Mouse (Mus musculus) heart, adult 2 months (tissue): Measurements from ENCODE around the gene Ncln. TPM values are rescaled to one million over a fixed set of nuclear protein-coding genes. Genes with fewer than 3 reads are reported as not detected.

ENCODE experiments used
- DNase-seq, 2 experiments: peaks; one replicate each; pipeline ENCODE4 v3.0.0; 2021
- H3K27ac ChIP-seq: fragments of 200-600 bp; 2 replicates; pipeline ENCODE4 v1.8.1; 2022
- H3K27me3 ChIP-seq: fragments of 200-500 bp; 2 replicates; pipeline ENCODE4 v1.6.1; 2012; ENCODE audit warnings: mild to moderate bottlenecking, low read length, inconsistent platforms, mixed read lengths; ENCODE audit not compliant: control insufficient read depth, insufficient read depth
- H3K36me3 ChIP-seq: fragments of 200-500 bp; 2 replicates; pipeline ENCODE4 v1.6.1; 2012; ENCODE audit warnings: low read length, inconsistent platforms; ENCODE audit not compliant: control insufficient read depth, insufficient read depth
- H3K4me1 ChIP-seq: fragments of 200-500 bp; 2 replicates; pipeline ENCODE4 v1.6.1; 2011; ENCODE audit warnings: low read length; ENCODE audit not compliant: control insufficient read depth, insufficient read depth
- H3K4me3 ChIP-seq: fragments of 200-600 bp; 2 replicates; pipeline ENCODE4 v1.8.1; 2022
- H3K79me2 ChIP-seq: fragments of 200-500 bp; replicated peaks from 2 replicates; pipeline ENCODE4 v1.6.1; 2012; ENCODE audit warnings: mild to moderate bottlenecking, inconsistent platforms, low read length, moderate library complexity, mixed read lengths; ENCODE audit not compliant: control insufficient read depth, insufficient read depth
- H3K9ac ChIP-seq: fragments of 200-500 bp; 2 replicates; pipeline ENCODE4 v1.6.1; 2012; ENCODE audit warnings: low read depth, mild to moderate bottlenecking, control low read depth, inconsistent platforms, low read length, mixed read lengths
- CTCF ChIP-seq: fragments of 200-600 bp; IDR thresholded peaks from 2 replicates; pipeline ENCODE4 v1.8.1; 2022; ENCODE audit warnings: antibody characterized with exemption, mild to moderate bottlenecking, moderate library complexity
- EP300 ChIP-seq: fragments of 200-500 bp; IDR thresholded peaks from 2 replicates; pipeline ENCODE4 v1.6.1; 2011; ENCODE audit warnings: low read depth, low read length, control low read depth; ENCODE audit not compliant: insufficient read depth
- POLR2A ChIP-seq: fragments of 200-500 bp; IDR thresholded peaks from 2 replicates; pipeline ENCODE4 v1.6.1; 2011; ENCODE audit warnings: mild to moderate bottlenecking, low read depth, low read length, control low read depth; ENCODE audit not compliant: insufficient read depth
- WGBS: fragments of 180-500 bp; shearing (Covaris S2); methylation state at CpG from one replicate; pipeline ENCODE4 v1.1.7; 2018; 5-methylcytosine and 5-hydroxymethylcytosine counted together
- intact Hi-C: fragments of 180-260 bp; cut with DNase I; formaldehyde crosslinking; loops from one replicate; pipeline ENCODE4 v1.15.1; 2025
- polyA plus RNA-seq: library from polyadenylated mRNA; depleted of rRNA; stranded (reverse); fragments of >200 nt; gene quantifications from 2 replicates; pipeline ENCODE4 v1.2.3, GENCODE M21; 2012
- total RNA-seq, 2 experiments: library from RNA; stranded (reverse); gene quantifications; 2 replicates each; pipeline ENCODE4 v1.2.3; 2021

Ncln gene
- total and polyA plus RNA-seq, 3 experiments = 68.6 to 107 (median 74.2) TPM

DNA sequence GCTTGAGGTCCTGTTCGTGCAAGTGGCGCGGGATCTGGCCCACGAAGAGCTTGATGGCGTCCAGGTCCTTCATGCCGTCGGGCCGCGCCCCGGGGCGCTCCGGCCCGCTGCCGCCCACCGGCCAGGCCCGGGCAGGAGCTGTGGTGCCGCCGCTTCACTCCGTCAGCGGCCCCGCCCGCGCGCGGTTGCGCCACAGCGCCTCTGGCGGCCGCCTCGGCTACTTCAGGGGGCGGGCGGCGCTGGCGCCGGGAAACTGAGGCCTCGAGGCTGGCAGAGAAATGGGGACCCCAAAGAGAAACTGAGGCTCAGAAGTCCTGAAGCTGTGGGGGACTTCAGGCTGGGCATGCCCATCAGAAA is 13.7 kb downstream of the Ncln start, which contains the start of gene Celf5:
TSS of gene Celf5 (minus strand) at position 177 of the 357 bp plus-strand sequence.
- no peaks in the 10 kb centered on the region for H3K27me3 ChIP-seq
- no peaks in the 10 kb centered on the region for H3K79me2 ChIP-seq
- no peak within 1 kb of the TSS for H3K27ac ChIP-seq
- no peaks in the 10 kb centered on the region for H3K36me3 ChIP-seq
- peak within 1 kb of the TSS; percentile 52 for H3K4me3 ChIP-seq
- WGBS = under 1% methylated on average over 36 of the region's 36 CpGs
- H3K9ac ChIP-seq = peak within 1 kb of the TSS; percentile 72
- intact Hi-C loops = no loop called here
- no peak for TF ChIP-seq POLR2A
- TF ChIP-seq CTCF = peak; percentile 84
- H3K4me1 ChIP-seq = peaks cover 3% of the 10 kb centered on the region; the same call in 1 of the 2 replicates
- DNase-seq = peak; percentile 67 to 84

DNA sequence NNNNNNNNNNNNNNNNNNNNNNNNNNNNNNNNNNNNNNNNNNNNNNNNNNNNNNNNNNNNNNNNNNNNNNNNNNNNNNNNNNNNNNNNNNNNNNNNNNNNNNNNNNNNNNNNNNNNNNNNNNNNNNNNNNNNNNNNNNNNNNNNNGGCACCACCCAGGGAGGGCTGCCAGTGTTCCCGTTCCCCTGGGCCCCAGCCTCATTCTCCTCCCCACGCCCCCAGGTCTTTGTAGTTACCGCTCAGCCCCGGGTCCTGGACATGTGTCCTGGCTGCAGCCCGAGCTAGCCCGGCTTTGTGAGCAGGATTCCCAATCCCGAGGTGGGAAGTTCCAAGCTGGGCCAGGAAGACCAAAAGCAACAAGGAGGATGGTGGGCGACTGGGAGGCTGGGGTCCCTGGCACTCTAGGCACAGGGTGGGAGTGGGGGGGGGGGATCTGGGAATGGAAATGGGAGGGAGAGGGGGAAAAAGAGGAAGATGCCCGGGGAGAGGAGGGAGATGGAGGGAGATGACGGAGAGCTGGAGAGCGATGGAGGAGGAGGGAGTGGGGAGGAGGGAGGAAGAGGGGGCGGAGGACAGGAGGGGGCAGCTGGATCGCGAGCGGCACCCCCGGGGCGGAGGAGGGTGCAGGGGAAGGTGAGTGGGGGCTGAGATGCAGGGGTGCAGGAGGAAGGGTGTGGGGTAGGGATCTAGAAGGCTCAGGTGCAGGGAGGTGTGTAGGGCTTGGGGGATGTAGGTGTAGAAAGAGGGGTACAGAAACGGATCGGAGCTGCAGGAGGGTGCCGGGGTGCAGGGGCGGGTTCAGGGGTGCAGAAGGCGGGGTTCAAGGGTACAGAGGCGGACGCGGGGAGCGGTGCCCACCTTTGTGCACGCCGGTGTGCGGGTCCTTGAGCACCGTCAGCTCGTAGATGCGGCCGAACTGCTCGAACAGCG is 14.3 kb downstream of the Ncln start:
- WGBS = 3% methylated on average over 34 of the region's 35 CpGs

DNA sequence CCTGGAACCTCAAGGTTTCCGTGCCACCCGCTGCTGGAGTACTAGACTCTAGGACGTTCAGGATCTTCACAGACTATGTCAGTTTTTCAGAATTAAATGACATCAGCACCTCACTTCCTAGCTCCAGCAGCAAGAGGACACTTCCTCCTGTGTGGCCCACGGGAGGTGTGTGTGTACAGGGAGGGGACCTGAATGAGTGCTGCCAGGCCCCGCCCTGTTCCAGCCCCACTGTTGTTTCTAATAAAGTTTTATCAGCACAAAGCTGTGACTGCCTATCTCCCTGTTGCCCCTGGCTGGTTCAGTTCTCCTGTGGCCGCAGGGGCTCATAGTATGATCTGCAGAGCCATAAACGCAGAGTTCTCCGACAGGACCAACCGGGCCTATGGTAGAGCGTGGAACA is 21.7 kb downstream of the Ncln start:
- Histone ChIP-seq H3K4me1 (no peaks in the 10 kb centered on the region), H3K79me2 (no peaks in the 10 kb centered on the region), H3K27ac (no peak overlapping the region), H3K9ac (no peak overlapping the region), H3K27me3 (peaks cover 7% of the 10 kb centered on the region), H3K36me3 (no peaks in the 10 kb centered on the region), H3K4me3 (no peak overlapping the region)
- no peak for DNase-seq
- 73% methylated on average over 10 of the region's 10 CpGs for WGBS
- TF ChIP-seq EP300 (no peak), POLR2A (no peak)
- intact Hi-C loops = no loop called here

More for the DNA sequence above, 14.3 kb downstream of the Ncln start:
- peaks cover 3% of the 10 kb centered on the region; the same call in 1 of the 2 replicates for H3K4me1 ChIP-seq
- no peak overlapping the region for H3K27ac ChIP-seq
- intact Hi-C loops = no loop called here
- H3K79me2 ChIP-seq = no peaks in the 10 kb centered on the region
- H3K27me3 ChIP-seq = peaks cover 3% of the 10 kb centered on the region; the same call in 1 of the 2 replicates
- H3K9ac ChIP-seq = peak overlapping the region; percentile 72
- no peaks in the 10 kb centered on the region for H3K36me3 ChIP-seq
- peak in 1 of 2 experiments; percentile 23 for DNase-seq
- peak overlapping the region; percentile 52 for H3K4me3 ChIP-seq
- no peak for TF ChIP-seq CTCF
- TF ChIP-seq EP300 = no peak
- no peak for TF ChIP-seq POLR2A

DNA sequence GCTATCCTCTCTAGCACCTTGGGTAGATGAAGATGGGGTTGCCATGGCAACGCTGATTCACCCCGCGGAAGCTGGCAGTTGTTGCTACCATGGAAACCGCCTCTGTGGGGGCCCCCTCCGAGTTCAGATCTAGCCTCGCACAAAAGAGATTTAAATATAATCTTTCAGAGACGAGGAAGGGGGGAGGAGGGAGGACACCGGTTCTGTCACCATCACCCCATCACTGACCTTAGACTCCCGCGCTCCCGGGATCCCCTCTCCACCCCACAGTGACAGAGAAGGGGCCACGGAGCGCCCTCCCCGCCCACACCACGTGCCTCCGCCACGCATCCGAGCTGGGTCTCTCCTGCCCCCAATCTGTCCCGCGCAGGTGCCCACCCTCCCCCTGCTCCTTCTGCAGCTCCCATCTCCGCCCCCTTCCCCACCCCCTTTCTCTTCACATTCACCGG is 23.2 kb downstream of the Ncln start:
- intact Hi-C loops = no loop called here
- DNase-seq = no peak
- Histone ChIP-seq H3K9ac (no peak overlapping the region), H3K4me3 (no peak overlapping the region), H3K79me2 (no peaks in the 10 kb centered on the region), H3K27me3 (peaks cover 7% of the 10 kb centered on the region), H3K4me1 (no peaks in the 10 kb centered on the region), H3K27ac (no peak overlapping the region), H3K36me3 (no peaks in the 10 kb centered on the region)
- 3% methylated on average over 22 of the region's 22 CpGs for WGBS
- no peak for TF ChIP-seq POLR2A
- TF ChIP-seq EP300 = no peak
- TF ChIP-seq CTCF = no peak

DNA sequence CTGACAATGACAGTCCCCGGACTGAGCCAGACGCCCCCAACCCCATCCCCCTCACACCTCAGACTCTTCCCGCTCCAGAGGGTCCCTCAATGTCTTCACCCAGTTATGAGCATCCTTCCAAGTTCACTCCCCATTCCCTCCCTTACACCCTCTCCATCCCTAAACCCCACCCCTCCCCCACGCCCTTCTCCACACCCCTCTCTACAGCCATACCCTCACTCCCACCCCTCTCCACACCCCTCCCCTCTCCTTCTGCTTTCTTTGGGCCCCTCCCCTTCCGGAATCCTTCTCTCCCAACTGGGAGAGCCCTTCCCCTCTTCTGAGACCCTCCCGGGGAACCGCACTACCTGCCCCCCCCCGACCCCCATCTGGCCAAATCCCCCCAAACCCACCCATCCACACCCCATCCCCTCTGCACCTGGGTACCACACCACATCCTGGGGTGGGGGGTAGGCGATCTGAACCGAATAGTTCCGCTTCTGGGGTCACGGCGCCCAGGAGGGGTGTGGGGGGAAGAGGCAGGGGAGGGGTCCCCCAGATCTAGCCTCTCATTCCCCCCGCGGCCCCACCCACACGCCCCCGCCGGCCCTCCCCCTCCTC is 23.7 kb downstream of the Ncln start:
- H3K27me3 ChIP-seq = peaks cover 7% of the 10 kb centered on the region
- no peak overlapping the region for H3K9ac ChIP-seq
- H3K36me3 ChIP-seq = no peaks in the 10 kb centered on the region
- H3K79me2 ChIP-seq = no peaks in the 10 kb centered on the region
- WGBS = 9% methylated on average over 18 of the region's 18 CpGs
- intact Hi-C loops = no loop called here
- DNase-seq = no peak
- no peak overlapping the region for H3K4me3 ChIP-seq
- no peak overlapping the region for H3K27ac ChIP-seq
- TF ChIP-seq POLR2A (no peak), CTCF (no peak), EP300 (no peak)
- no peaks in the 10 kb centered on the region for H3K4me1 ChIP-seq

DNA sequence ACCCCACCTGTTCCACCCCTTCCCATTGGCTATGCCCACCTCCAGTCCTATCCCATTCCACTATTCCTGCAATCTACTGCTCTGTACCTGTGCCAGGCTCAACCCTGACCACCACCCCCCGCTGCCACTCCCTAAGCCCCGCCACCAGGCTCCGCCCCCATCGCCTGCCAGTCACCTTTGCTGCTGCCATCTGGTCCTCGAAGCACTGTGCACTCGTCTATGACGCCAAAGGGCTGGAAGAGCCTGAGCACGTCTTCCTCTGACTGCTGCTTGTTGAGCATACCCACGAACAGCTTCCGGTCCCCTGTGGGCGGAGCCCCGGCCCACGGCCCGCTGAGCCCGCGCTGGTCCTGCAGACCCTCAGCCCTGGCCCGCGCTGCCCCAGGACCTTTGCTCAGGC is 25.7 kb downstream of the Ncln start:
- no peak overlapping the region for H3K9ac ChIP-seq
- no peak overlapping the region for H3K4me3 ChIP-seq
- H3K27me3 ChIP-seq = peaks cover 5% of the 10 kb centered on the region
- H3K27ac ChIP-seq = no peak overlapping the region
- TF ChIP-seq CTCF (no peak), POLR2A (no peak), EP300 (no peak)
- WGBS = 36% methylated on average over 18 of the region's 18 CpGs
- H3K4me1 ChIP-seq = no peaks in the 10 kb centered on the region
- no peaks in the 10 kb centered on the region for H3K79me2 ChIP-seq
- no peaks in the 10 kb centered on the region for H3K36me3 ChIP-seq
- intact Hi-C loops = no loop called here
- no peak for DNase-seq
